Mouse (Mus musculus) CH12.LX (cell line): ENCODE data around the gene Rims1.

Experiments
- CTCF ChIP-seq, 2 experiments: IDR thresholded peaks in 1 of 2; conservative IDR thresholded peaks in 1 of 2; 2 replicates each; pipeline ENCODE4 v1.5.1; 2011 to 2012; ENCODE audit warnings: low read depth in 2 of 2, low read length in 2 of 2, improper control_type of control experiment in 1 of 2, inconsistent platforms in 1 of 2, mild to moderate bottlenecking in 1 of 2, moderate library complexity in 1 of 2
- POLR2A ChIP-seq: IDR thresholded peaks from 2 replicates; pipeline ENCODE4 v1.6.1; 2011; ENCODE audit warnings: low read depth, mild to moderate bottlenecking, improper control_type of control experiment, low read length
- RCOR1 ChIP-seq: conservative IDR thresholded peaks from 2 replicates; pipeline ENCODE4 v1.6.1; 2012; ENCODE audit warnings: low read depth, mild to moderate bottlenecking, inconsistent platforms, low read length, improper control_type of control experiment
- TBP ChIP-seq: conservative IDR thresholded peaks from 2 replicates; pipeline ENCODE4 v1.6.1; 2011; ENCODE audit warnings: low read depth, low read length, improper control_type of control experiment

DNA sequence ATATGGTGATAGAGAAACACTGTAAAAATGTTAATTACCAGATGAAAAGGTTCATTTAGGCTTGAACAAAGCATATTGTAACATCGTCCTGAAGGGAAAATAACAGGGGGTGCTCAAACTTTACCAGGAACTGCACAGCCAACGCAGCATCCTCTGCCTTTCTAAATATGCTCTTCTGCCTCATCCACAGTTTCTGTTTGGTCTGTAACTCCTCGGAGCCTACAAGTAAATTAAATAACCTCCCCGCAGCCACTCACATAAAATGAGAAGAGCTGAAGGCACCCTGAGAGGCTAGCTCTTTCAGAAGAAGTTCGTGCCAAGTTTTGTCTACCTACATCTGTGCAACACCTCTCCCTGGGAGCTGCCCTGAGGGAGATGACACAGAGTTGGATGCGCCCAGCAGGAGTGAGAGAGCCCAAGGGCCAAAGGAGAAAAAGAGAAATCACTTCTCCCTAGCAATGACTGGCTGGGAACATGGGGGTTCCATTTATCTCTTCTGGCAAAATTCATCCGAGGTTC is 16.3 kb downstream of the Rims1 start:
- TF ChIP-seq TBP, result no peak
- no peak for TF ChIP-seq CTCF (conservative IDR thresholded peaks at IDR 0.05 in 1 of 2, IDR thresholded peaks at IDR 0.05 in 1 of 2; ENCODE audit: low read depth in 2 of 2, low read length in 2 of 2)
- TF ChIP-seq RCOR1, result no peak
- TF ChIP-seq POLR2A, result no peak
